Mouse (Mus musculus): ENCODE measurements around the gene 4930524N10Rik.

4930524N10Rik gene

DNA sequence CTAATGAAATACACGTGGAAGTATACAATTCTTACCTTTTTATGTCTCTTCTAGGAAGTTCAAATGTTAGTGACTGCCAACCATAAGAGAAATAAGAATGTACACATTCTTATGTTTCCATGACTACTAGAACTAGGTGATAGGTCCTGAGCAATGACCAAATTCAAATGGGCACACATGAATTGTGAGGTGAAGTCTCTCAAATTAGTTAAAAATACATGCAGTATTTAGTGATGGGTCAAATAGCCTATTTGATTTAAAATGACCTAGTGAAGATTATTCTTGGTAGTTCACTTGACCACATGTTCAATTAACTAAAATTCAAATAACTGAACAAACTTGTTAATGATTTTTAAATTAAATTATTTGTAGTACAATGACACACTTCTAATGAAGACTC lies at the start of gene 4930524N10Rik:
4930524N10Rik (minus strand) TSS at position 101 of the 400 bp plus-strand sequence.
- DNase-seq (ENCODE audit: low read depth), result no peak

DNA sequence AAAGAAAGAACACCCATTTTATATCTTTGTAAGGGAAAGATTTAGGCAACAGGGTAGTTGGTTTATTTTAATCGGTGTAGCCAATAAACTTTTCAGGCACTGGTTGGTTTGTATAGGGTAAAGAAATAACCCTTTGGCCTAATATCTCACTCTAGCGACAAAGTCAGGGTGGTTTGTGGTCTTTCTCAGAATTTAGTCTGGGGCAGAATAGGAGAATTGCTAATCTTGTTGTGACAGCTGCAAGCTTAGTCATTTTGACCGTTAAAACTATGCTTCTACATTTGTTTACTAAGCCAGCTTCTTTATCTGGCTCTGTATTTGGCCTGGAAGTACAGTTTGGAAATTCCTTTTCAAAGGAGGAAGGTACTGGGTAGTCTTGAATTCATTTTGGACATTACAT lies 6.8 kb upstream of the 4930524N10Rik start:
- no peak for DNase-seq (ENCODE audit: low read depth)

DNA sequence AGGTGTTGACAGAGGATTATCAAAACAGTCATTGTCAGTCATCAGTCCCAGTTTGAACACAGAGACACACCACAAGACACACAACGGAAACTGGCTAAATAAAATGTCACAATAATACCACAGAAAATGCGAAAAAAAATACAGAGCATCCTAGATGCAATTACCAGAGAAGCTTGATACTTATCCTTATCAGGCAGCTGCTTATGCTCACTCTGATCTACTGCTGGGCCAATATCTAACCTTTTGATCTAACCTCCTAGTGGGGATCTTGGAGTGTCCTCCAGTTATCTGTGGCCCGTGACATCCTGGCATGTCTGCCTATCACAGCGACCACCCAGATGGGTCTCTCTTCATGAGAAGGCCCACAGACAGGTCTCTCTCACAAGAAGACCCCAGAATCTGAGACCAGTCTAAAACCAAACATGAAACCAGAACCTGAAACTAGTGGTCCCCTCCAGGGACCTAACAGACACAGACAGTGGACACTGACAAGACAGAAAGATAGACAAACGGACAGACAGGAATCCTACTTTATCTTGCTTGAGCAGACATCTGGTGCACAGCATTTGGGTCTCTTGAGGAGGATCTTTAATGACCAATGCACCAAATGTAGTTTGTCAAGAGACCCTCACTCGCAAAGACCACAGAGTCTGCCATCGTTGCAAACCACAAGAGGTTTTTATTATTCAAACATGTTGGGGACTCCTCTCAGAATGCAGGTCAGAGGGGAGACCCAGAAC lies 6.3 kb upstream of the 4930524N10Rik start:
- no peak for DNase-seq (ENCODE audit: low read depth)

- no peak for DNase-seq (ENCODE audit: low read depth)
Measured at GRCm38 (mm10) chrX:154347933-154348332, 4.7 kb upstream of the 4930524N10Rik start.
